Mouse (Mus musculus): ENCODE data around the gene Ptges3. TPM values are rescaled to one million over a fixed set of nuclear protein-coding genes. Genes with fewer than 3 reads are reported as not detected.

The Ptges3 gene
- polyA plus RNA-seq, 2 experiments = 40.1 to 233 TPM

DNA sequence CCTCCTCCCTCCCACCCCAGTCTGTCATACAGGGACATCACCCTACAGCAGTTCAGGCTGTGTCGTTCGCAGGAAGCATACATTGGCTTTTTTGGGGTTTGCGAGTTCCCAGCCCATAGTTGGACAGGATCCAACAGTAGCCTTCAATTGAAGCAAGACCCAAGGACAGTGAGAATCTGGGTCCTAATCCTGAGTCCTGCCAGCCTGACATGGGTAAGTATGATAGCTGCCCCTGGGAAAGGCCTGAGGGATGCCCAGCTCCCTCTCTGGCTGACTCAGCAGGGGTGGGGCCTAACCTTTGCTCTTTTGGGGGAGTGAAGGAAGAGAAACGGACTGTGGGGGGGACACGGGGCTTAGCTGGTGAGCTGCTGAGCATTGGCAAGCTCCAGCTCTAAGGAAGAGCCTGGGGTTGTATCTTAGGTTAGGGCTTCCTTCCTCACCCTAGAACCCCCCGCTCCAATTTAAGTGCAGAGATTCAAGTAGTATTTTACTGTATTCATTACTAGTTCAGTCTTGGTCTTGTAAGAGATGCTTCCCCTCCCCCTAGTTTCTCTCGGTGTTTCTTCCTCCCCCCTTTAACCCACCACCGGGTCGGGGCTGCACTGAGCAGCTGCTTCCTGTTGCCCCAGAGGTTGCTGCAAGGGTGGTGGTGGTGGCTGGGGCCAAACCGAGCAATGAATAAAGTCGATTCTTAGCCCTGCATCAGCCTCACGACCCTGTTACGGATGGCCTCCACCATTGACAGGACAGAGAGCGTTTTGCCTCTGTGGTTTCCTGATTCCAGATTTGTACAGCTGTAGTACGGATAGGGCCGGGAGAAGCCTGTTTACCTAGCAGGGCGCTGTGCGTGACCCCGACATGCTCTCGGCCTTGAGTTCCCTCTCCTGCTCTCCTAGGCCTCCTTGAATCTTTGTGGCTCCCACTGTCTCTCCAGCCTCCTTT is 33.1 kb downstream of the Ptges3 start, which contains the start of gene Baz2a:
TSS of gene Baz2a (plus strand) at position 14 of the 942 bp plus-strand sequence.
- H3K4me2 ChIP-seq (ENCODE audit: low read depth) = peak within 1 kb of the TSS; percentile 88
- peak within 1 kb of the TSS; percentile 92 for H3K9ac ChIP-seq (replicated peaks)
- no peaks in the 10 kb centered on the region for H3K9me3 ChIP-seq (ENCODE audit: control insufficient read depth, low read length)
- peaks cover 36% of the 10 kb centered on the region for H3K36me3 ChIP-seq (replicated peaks; ENCODE audit: control insufficient read depth, insufficient read depth, low read depth)
- H3K27me3 ChIP-seq (ENCODE audit: control insufficient read depth, insufficient read depth, low read length) = no peaks in the 10 kb centered on the region
- H3K4me3 ChIP-seq (ENCODE audit: insufficient read depth in 1 of 2, low read depth in 2 of 2, low read length in 2 of 2) = peak within 1 kb of the TSS; percentile 74 to 100
- ATAC-seq (ENCODE audit: insufficient read depth) (peak; percentile 85), DNase-seq (ENCODE audit: low read depth in 3 of 3, low spot score in 3 of 3) (peak; percentile 83 to 87 (median 84))
- TF ChIP-seq CTCF (IDR thresholded peaks at IDR 0.05; ENCODE audit: low read depth) (no peak), EP300 (IDR thresholded peaks at IDR 0.05; ENCODE audit: low read depth) (no peak)
- peak within 1 kb of the TSS; percentile 96 for H3K27ac ChIP-seq
- H3K4me1 ChIP-seq (replicated peaks; ENCODE audit: control insufficient read depth in 2 of 2, insufficient read depth in 2 of 2, low read length in 1 of 2) = peaks cover 38 to 53% of the 10 kb centered on the region in 2 experiments
- WGBS (ENCODE audit: insufficient replicate concordance) = 2% methylated on average over 20 of the region's 20 CpGs

DNA sequence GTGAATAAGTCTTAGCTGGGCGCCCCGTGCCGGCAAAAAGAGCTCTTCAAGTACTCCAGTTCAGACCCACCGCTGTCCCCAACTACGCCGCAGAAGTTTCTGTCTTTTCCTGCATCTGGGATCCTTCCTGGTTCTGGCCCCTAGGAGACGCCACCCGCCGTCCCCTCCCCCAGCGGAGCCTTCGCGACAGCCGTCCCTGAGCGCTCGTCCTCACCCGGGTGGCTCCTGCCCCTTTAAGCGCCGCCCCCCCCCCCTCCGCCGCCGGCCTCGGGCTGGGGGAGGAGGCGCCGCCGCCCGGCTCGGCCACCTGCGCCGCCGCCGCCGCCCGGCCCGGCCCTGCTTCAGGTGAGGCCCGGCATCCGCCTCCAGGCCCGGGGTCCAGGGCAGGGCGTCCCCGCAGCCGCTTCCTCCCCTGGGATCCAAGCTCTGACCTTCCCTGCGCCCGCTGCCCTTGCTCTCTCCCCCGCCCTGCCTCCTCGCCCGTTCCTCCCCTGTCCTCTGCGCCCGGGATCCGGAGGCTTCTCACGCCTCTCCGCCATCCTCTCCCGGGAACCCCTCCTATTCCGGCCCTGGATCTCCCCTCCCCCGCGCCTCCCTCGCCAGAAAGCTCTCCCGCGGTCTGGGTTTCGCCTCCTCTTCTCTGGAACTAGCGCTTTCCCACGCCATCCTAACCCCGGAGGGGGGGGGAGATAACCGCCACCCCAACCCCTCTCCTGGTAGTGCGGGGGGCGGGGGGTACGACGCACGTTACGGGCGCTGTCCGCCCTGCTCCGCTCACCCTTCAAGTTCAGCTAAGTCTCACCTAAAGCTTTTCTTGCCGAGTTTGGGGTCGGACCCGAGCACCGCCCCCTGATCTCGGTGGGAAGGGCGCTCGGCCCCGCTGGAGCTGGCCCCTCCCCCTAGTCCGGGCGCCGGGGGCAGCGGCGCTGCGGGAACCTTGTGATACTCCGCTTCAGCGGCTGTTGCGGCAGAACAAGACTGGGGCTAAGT is 34.0 kb downstream of the Ptges3 start:
- ATAC-seq (ENCODE audit: insufficient read depth) = peak; percentile 22
- no peak for DNase-seq (ENCODE audit: low read depth in 3 of 3, low spot score in 3 of 3)
- no peaks in the 10 kb centered on the region for H3K9me3 ChIP-seq (ENCODE audit: control insufficient read depth, low read length)
- no peaks in the 10 kb centered on the region for H3K27me3 ChIP-seq (ENCODE audit: control insufficient read depth, insufficient read depth, low read length)
- WGBS (ENCODE audit: insufficient replicate concordance) = under 1% methylated on average over 83 of the region's 88 CpGs
- H3K9ac ChIP-seq (replicated peaks) = peak overlapping the region; percentile 92
- peaks cover 27% of the 10 kb centered on the region for H3K36me3 ChIP-seq (replicated peaks; ENCODE audit: control insufficient read depth, insufficient read depth, low read depth)
- peak overlapping the region; percentile 74 to 100 for H3K4me3 ChIP-seq (ENCODE audit: insufficient read depth in 1 of 2, low read depth in 2 of 2, low read length in 2 of 2)
- H3K4me2 ChIP-seq (ENCODE audit: low read depth) = peak overlapping the region; percentile 88
- H3K27ac ChIP-seq = peak overlapping the region; percentile 96
- TF ChIP-seq EP300 (IDR thresholded peaks at IDR 0.05; ENCODE audit: low read depth) (no peak), CTCF (IDR thresholded peaks at IDR 0.05; ENCODE audit: low read depth) (peak; percentile 60)
- H3K4me1 ChIP-seq (replicated peaks; ENCODE audit: control insufficient read depth in 2 of 2, insufficient read depth in 2 of 2, low read length in 1 of 2) = peaks cover 41 to 54% of the 10 kb centered on the region in 2 experiments

DNA sequence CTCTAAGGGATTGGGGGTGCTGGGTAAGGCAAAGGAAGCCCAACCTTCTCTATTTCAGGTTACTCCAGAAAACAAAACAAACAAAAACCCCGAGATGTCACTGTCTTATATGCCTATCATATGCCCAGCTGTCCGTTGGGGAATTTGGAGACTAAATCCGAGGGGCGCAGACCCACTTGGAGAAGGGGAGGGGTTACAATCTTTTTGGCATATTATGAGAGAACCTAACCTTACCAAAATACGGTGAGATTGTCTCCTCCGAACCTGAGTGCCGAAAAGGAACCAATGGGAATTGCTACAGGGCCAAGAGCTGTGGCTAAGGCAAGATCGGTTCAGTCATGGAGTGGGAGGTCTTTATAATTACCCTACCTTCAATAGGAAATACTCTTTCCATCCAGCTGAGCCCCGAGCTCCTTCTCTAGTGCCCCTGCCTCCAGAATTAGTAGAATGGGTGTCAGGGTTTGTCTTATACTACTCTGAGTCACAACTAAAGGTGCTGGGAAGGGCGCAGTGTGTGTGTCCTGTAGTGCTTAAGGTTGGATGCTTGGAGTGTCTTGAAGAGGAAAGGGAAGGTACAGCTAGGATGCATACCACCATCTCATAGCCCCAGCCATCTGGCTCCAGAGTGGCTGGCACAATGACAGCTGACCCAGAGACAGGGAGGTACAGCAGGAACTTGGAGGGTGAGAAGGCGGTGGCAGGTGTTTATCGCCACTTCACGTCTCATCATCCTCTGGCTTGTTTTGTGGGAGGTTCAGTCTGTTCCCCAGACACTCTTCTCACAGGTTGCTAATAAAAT is 34.9 kb downstream of the Ptges3 start:
- Histone ChIP-seq H3K9me3 (ENCODE audit: control insufficient read depth, low read length) (no peaks in the 10 kb centered on the region), H3K4me3 (ENCODE audit: insufficient read depth in 1 of 2, low read depth in 2 of 2, low read length in 2 of 2) (peak overlapping the region; percentile 74 to 100), H3K4me1 (replicated peaks; ENCODE audit: control insufficient read depth in 2 of 2, insufficient read depth in 2 of 2, low read length in 1 of 2) (peaks cover 44 to 54% of the 10 kb centered on the region in 2 experiments), H3K27ac (peak overlapping the region; percentile 96), H3K36me3 (replicated peaks; ENCODE audit: control insufficient read depth, insufficient read depth, low read depth) (peaks cover 18% of the 10 kb centered on the region), H3K9ac (replicated peaks) (peak overlapping the region; percentile 92), H3K27me3 (ENCODE audit: control insufficient read depth, insufficient read depth, low read length) (no peaks in the 10 kb centered on the region), H3K4me2 (ENCODE audit: low read depth) (peak overlapping the region; percentile 88)
- TF ChIP-seq CTCF (IDR thresholded peaks at IDR 0.05; ENCODE audit: low read depth) = no peak
- no peak for TF ChIP-seq EP300 (IDR thresholded peaks at IDR 0.05; ENCODE audit: low read depth)
- ATAC-seq (ENCODE audit: insufficient read depth) = peak; percentile 21; the same call in 1 of the 2 replicates
- 22% methylated on average over 13 of the region's 13 CpGs for WGBS (ENCODE audit: insufficient replicate concordance)
- peak in 2 of 3 experiments; percentile 67 to 70 for DNase-seq (ENCODE audit: low read depth in 3 of 3, low spot score in 3 of 3)

- ATAC-seq (ENCODE audit: insufficient read depth) (peak; percentile 65), DNase-seq (ENCODE audit: low read depth in 3 of 3, low spot score in 3 of 3) (peak; percentile 87 to 89 (median 88))
- Histone ChIP-seq H3K27me3 (ENCODE audit: control insufficient read depth, insufficient read depth, low read length) (no peaks in the 10 kb centered on the region), H3K4me1 (replicated peaks; ENCODE audit: control insufficient read depth in 2 of 2, insufficient read depth in 2 of 2, low read length in 1 of 2) (peaks cover 44 to 53% of the 10 kb centered on the region in 2 experiments), H3K9me3 (ENCODE audit: control insufficient read depth, low read length) (no peaks in the 10 kb centered on the region), H3K4me2 (ENCODE audit: low read depth) (peak overlapping the region; percentile 88), H3K36me3 (replicated peaks; ENCODE audit: control insufficient read depth, insufficient read depth, low read depth) (peaks cover 11% of the 10 kb centered on the region), H3K4me3 (ENCODE audit: insufficient read depth in 1 of 2, low read depth in 2 of 2, low read length in 2 of 2) (peak overlapping the region; percentile 74 to 100), H3K9ac (replicated peaks) (peak overlapping the region; percentile 92), H3K27ac (peak overlapping the region; percentile 96)
- TF ChIP-seq CTCF (IDR thresholded peaks at IDR 0.05; ENCODE audit: low read depth) (no peak), EP300 (IDR thresholded peaks at IDR 0.05; ENCODE audit: low read depth) (no peak)
- 9% methylated on average over 19 of the region's 19 CpGs for WGBS (ENCODE audit: insufficient replicate concordance)
Measured at GRCm38 (mm10) chr10:128094340-128094968, 35.7 kb downstream of the Ptges3 start.

Data from liver, embryonic 14.5 days (tissue).